Mouse (Mus musculus) left cerebral cortex, adult 9 months (tissue): ENCODE measurements at regions not wholly inside any gene's neighbourhood (a gene's known extent, or its start where the extent isn't known, plus 50 kb on each side); places are given as distances from the start of the nearest gene placed in this dataset.

ENCODE experiments used
- DNase-seq, 2 experiments: peaks; one replicate each; pipeline ENCODE4 v3.0.0; 2022; ENCODE audit warnings: low spot score in 2 of 2

DNA sequence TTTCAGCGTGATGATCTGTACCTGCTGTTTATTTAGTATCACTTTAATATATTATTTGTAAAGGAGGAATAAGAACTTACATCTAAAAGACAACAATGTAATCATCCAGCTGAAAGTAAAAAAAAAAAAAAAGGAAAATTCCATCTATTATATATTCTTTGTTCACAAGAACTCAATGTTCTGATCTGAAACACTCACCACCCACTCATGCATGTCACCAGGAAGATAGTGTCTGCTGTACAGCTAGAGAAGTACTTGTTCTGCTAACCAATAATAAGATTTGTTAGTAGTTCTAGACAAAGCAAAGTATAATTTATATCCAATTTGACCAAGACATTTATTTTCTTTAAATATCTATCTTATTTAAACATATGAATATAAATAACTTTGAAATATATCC, 189.3 kb upstream of the Slitrk5 start:
- no peak for DNase-seq

DNA sequence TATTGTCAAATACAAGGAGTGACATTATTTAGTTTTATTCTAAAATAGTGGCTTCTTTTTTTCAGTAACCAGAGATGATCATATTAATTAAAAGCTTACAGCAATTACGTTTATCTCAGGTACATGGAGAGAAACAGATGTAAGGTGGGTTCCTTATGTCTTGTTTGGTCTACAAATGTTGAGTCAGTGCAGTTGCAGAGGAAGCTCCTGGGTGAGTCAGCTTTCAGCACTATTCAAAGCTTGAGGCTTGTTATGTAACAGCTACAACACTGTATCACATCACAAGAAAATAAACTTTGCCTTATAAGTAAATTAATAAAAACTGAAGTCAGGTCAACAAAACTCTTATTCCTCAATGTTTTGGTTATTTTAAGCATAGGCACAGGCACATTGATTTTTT, 188.0 kb upstream of the Slitrk5 start:
- DNase-seq: peak; percentile 19 to 22
